ENCODE assay signal across 8 mouse cellular contexts in the genomic region with DNA sequence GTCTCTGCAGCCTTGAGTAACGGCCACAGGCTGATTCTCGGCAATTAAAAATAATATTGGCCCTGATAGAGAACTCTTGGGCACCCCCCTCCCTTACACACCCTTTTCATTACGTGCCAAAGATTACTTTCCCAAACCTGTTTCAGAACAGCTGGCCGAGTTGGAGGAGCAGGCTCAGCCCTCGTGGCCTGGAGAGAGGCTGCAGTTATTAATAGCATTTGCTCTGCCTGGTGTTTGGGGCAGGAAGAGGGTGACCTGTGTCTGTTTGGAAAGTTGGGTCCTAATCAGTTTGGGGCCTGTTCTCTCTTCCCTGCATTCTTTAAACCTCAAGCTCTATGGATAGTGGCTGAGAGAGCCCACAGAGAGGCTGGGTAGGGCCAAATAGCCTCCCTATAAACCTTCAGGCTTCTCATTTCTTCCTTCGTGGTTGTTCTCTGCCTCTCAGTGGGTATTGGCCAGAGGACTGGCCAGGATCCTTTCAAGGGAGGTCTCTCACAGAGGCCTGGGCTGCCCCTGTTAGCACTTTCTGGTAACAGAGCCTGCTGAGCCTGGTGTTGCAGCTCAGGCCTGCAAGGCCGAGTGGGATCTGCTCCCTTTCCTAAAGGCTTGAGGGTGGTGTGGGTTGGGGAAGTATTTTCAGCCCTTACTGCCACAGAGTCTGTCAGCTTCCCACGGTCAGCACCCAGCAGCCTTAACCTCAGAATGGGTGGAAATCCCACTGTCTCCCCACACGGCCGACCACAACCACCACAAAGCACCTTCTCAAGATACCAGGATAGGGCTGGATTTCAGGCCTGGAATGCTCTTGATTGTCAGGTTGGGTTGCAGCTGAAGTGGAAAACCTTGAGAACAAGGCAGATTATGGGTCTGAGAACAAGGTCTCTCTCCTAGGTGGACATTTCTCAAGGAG.
A peak's percentile ranks its signal among the peaks of the same experiment; 100 is the strongest.
DNase-seq lines count a peak whose midpoint lies in the region; ATAC-seq lines count a peak whose summit lies in the region.

No protein-coding gene starts in this region.

- H3K27ac ChIP-seq in embryonic facial prominence, embryonic 11.5 days (replicated peaks; ENCODE audit: low read depth, low read length) = peak overlapping the region; percentile 56; the same call in 1 of the 2 replicates
- H3K27ac ChIP-seq in heart, embryonic 13.5 days (replicated peaks) = peak overlapping the region; percentile 97

- H3K27me3 ChIP-seq in embryonic facial prominence, embryonic 11.5 days (ENCODE audit: control insufficient read depth, insufficient read depth, low read length) = no peaks in the 10 kb centered on the region
- H3K27me3 ChIP-seq in heart, embryonic 13.5 days (replicated peaks) = no peaks in the 10 kb centered on the region

- ATAC-seq in embryonic facial prominence, embryonic 11.5 days (replicated peaks; ENCODE audit: insufficient number of reproducible peaks, low FRiP score, low TSS enrichment, low read depth) = no peak
- peak; percentile 45; the same call in 1 of the 2 replicates for ATAC-seq in heart, embryonic 13.5 days (ENCODE audit: extremely low read depth, insufficient number of reproducible peaks, low FRiP score, low TSS enrichment)
- ATAC-seq in megakaryocyte-erythroid progenitor cell, adult 5-6 weeks (replicated peaks; ENCODE audit: low FRiP score, low TSS enrichment, poor library complexity, severe bottlenecking) = 0 out of 2 replicates have a peak, but pooled peaks have one; percentile 16

- no peaks in the 10 kb centered on the region for H3K9me3 ChIP-seq in embryonic facial prominence, embryonic 11.5 days (replicated peaks; ENCODE audit: control insufficient read depth, low read length)
- no peaks in the 10 kb centered on the region for H3K9me3 ChIP-seq in heart, embryonic 13.5 days

- WGBS in embryonic facial prominence, embryonic 11.5 days = 53% methylated on average over 10 of the region's 10 CpGs
- WGBS in heart, embryonic 13.5 days = 24% methylated on average over 10 of the region's 10 CpGs

- no peak overlapping the region for H3K4me3 ChIP-seq in embryonic facial prominence, embryonic 11.5 days (ENCODE audit: low read depth, low read length)
- H3K4me3 ChIP-seq in heart, embryonic 13.5 days = no peak overlapping the region

- H3K36me3 ChIP-seq in embryonic facial prominence, embryonic 11.5 days (replicated peaks; ENCODE audit: control insufficient read depth, insufficient read depth, low read depth, low read length) = no peaks in the 10 kb centered on the region
- no peaks in the 10 kb centered on the region for H3K36me3 ChIP-seq in heart, embryonic 13.5 days

- peak overlapping the region; percentile 39; the same call in 1 of the 2 replicates for H3K9ac ChIP-seq in embryonic facial prominence, embryonic 11.5 days (replicated peaks; ENCODE audit: low read length)
- peak overlapping the region; percentile 64 for H3K9ac ChIP-seq in heart, embryonic 13.5 days

- peaks cover 6% of the 10 kb centered on the region; the same call in 1 of the 2 replicates for H3K4me1 ChIP-seq in embryonic facial prominence, embryonic 11.5 days (ENCODE audit: control insufficient read depth, insufficient read depth, low read length)
- H3K4me1 ChIP-seq in heart, embryonic 13.5 days = peaks cover 77% of the 10 kb centered on the region

- peak; percentile 86 for DNase-seq in adipocyte (ENCODE audit: low spot score)
- no peak for DNase-seq in embryonic facial prominence, embryonic 11.5 days (ENCODE audit: low spot score)
- DNase-seq in kidney, postnatal 14 days = peak; percentile 52
- DNase-seq in layer of hippocampus, adult 8-10 months (ENCODE audit: low spot score in 2 of 2) = no peak
- DNase-seq in cerebellum, postnatal 14 days = no peak
- DNase-seq in right cerebral cortex, postnatal 4 days = no peak

- no peak overlapping the region for H3K4me2 ChIP-seq in embryonic facial prominence, embryonic 11.5 days (ENCODE audit: low read depth, low read length)
- no peak overlapping the region for H3K4me2 ChIP-seq in heart, embryonic 13.5 days

Comparison
In these comparisons a context has a peak if more than half of its experiments do, and no peak if none do; other contexts are left out.
1. DNase-seq: peak in adipocyte (single experiment) and kidney, postnatal 14 days (single experiment); none in embryonic facial prominence, embryonic 11.5 days (single experiment), layer of hippocampus, adult 8-10 months (0 of 2), cerebellum, postnatal 14 days (0 of 2) and right cerebral cortex, postnatal 4 days (single experiment).